Mouse (Mus musculus) cerebellum, adult 2 months (tissue): Measurements from ENCODE around the gene Gtse1.

Experiments
- CTCF ChIP-seq: fragments of 200-500 bp; IDR thresholded peaks from 2 replicates; pipeline ENCODE4 v1.5.1; 2011; ENCODE audit warnings: low read depth, mild to moderate bottlenecking, control low read depth, low read length, moderate library complexity, borderline replicate concordance; ENCODE audit not compliant: insufficient read depth
- POLR2A ChIP-seq: fragments of 200-500 bp; IDR thresholded peaks from 2 replicates; pipeline ENCODE4 v1.6.1; 2011; ENCODE audit warnings: low read length, control low read depth, borderline replicate concordance; ENCODE audit not compliant: insufficient read depth

- TF ChIP-seq CTCF = no peak
- TF ChIP-seq POLR2A = no peak
Measured at GRCm38 (mm10) chr15:85909931-85910330, 50.4 kb downstream of the Gtse1 start.
